8 mouse cellular contexts compared by ENCODE assay signal in the genomic region with DNA sequence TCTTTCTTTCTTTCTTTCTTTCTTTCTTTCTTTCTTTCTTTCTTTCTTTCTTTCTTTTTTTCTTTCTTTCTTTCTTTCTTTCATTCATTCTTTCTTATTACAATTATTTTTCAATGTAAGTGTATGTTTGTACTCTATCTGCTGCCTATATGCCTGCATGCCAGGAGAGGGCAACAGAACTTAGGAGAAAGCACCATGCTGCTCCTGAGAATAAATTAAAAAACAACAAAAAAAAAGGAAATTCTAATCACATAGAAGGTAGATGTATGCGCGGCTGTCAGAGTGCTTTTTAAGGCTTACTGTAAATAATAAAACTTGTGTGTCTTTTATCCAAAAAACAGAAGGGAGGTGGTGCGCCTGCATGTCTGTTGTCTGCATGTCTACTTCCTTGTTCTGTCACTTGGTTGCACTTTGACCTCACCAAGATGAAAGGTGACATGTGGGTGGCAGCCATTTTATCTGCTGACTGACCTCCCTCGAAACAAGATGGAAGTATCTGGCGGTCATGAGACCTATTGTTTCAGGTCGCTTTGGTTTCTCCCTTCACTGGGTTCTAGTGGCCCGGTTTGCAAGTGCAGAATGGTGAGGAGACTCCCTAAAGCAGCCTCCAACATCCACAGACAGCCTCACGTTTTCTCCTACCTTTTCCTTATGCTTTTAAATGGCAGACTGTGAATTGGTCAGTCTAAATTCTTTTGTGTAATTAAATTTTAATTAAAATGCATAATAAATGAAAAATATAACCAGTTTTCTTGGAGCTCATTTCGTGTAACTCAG.
A peak's percentile ranks its signal among the peaks of the same experiment; 100 is the strongest.
DNase-seq lines count a peak whose midpoint lies in the region; ATAC-seq lines count a peak whose summit lies in the region.
"Not testable (repeated sequence)": the region's sequence is repeated elsewhere in the genome, so short reads cannot be mapped to it uniquely, and the experiment has no call there.

No protein-coding gene starts in this region.

- not testable (repeated sequence) for H3K4me1 ChIP-seq in forebrain, embryonic 11.5 days (replicated peaks; ENCODE audit: control insufficient read depth, insufficient read depth, low read length); heart, embryonic 15.5 days (replicated peaks); kidney, embryonic 16.5 days (ENCODE audit: insufficient read depth, low read length); limb, embryonic 12.5 days (replicated peaks); midbrain, embryonic 10.5 days

- not testable (repeated sequence) for H3K36me3 ChIP-seq in forebrain, embryonic 11.5 days (ENCODE audit: control insufficient read depth, insufficient read depth, low read length); heart, embryonic 15.5 days; kidney, embryonic 16.5 days (ENCODE audit: insufficient read depth, low read length); limb, embryonic 12.5 days; midbrain, embryonic 10.5 days

- peak; percentile 75 for DNase-seq in A20 (ENCODE audit: low read depth, low spot score)
- DNase-seq in adrenal gland, postnatal 25 days = peak; percentile 7
- peak; percentile 25 for DNase-seq in forebrain, embryonic 11.5 days (ENCODE audit: low spot score)
- peak; percentile 9 for DNase-seq in midbrain, embryonic 10.5 days (ENCODE audit: low spot score)
- DNase-seq in spleen, postnatal 4 days (ENCODE audit: low spot score in 2 of 2) = peak; percentile 50 to 85

- not testable (repeated sequence) for H3K9ac ChIP-seq in forebrain, embryonic 11.5 days (ENCODE audit: low read length); heart, embryonic 15.5 days; kidney, embryonic 16.5 days (replicated peaks; ENCODE audit: low read length); limb, embryonic 12.5 days (replicated peaks)

- 74% methylated on average over 8 of the region's 9 CpGs for WGBS in forebrain, embryonic 11.5 days
- 72% methylated on average over 8 of the region's 9 CpGs for WGBS in heart, embryonic 15.5 days
- 73% methylated on average over 8 of the region's 9 CpGs for WGBS in kidney, embryonic 16.5 days
- WGBS in limb, embryonic 12.5 days = 75% methylated on average over 8 of the region's 9 CpGs
- 74% methylated on average over 8 of the region's 9 CpGs for WGBS in midbrain, embryonic 10.5 days

- H3K27ac ChIP-seq in forebrain, embryonic 11.5 days (ENCODE audit: low read depth, low read length); heart, embryonic 15.5 days; kidney, embryonic 16.5 days (ENCODE audit: low read length); limb, embryonic 12.5 days; midbrain, embryonic 10.5 days (replicated peaks): not testable (repeated sequence)

- not testable (repeated sequence) for H3K4me2 ChIP-seq in forebrain, embryonic 11.5 days (ENCODE audit: low read depth, low read length, severe bottlenecking); heart, embryonic 15.5 days; kidney, embryonic 16.5 days (replicated peaks; ENCODE audit: low read depth, low read length); limb, embryonic 12.5 days

- not testable (repeated sequence) for H3K27me3 ChIP-seq in forebrain, embryonic 11.5 days (ENCODE audit: control insufficient read depth, insufficient read depth, low read length); heart, embryonic 15.5 days; kidney, embryonic 16.5 days (ENCODE audit: insufficient read depth, low read length); limb, embryonic 12.5 days; midbrain, embryonic 10.5 days (ENCODE audit: low read depth, poor library complexity, severe bottlenecking)

- ATAC-seq in forebrain, embryonic 11.5 days (replicated peaks; ENCODE audit: low FRiP score) = peak; percentile 81
- ATAC-seq in heart, embryonic 15.5 days (replicated peaks; ENCODE audit: insufficient number of reproducible peaks, insufficient read depth, low FRiP score, low read depth) = peak; percentile 72; the same call in 1 of the 2 replicates
- ATAC-seq in kidney, embryonic 16.5 days (ENCODE audit: low FRiP score, low TSS enrichment) = peak; percentile 85; the same call in 1 of the 2 replicates
- ATAC-seq in limb, embryonic 12.5 days (ENCODE audit: insufficient number of reproducible peaks, insufficient read depth, low FRiP score, low TSS enrichment, low read depth) = peak; percentile 85

- H3K9me3 ChIP-seq in forebrain, embryonic 11.5 days (ENCODE audit: control insufficient read depth, low read length); heart, embryonic 15.5 days (replicated peaks); kidney, embryonic 16.5 days (ENCODE audit: low read length); limb, embryonic 12.5 days; midbrain, embryonic 10.5 days (replicated peaks): not testable (repeated sequence)

- H3K4me3 ChIP-seq in forebrain, embryonic 11.5 days (ENCODE audit: low read depth, low read length); heart, embryonic 15.5 days; kidney, embryonic 16.5 days (ENCODE audit: low read length); limb, embryonic 12.5 days (replicated peaks); midbrain, embryonic 10.5 days: not testable (repeated sequence)

Comparison
In these comparisons a context has a peak if more than half of its experiments do, and no peak if none do; other contexts are left out.
1. DNase-seq: peak in every context shown above with its lines; median percentile 75 in A20; 68 in spleen, postnatal 4 days; 25 in forebrain, embryonic 11.5 days; 9 in midbrain, embryonic 10.5 days; 7 in adrenal gland, postnatal 25 days.